Mouse (Mus musculus) myocyte (in vitro differentiated cells): Measurements from ENCODE around the gene Lbp.
A peak's percentile ranks its signal among the peaks of the same experiment; 100 is the strongest.

Source experiments
- MAX ChIP-seq: IDR thresholded peaks from one replicate; pipeline ENCODE4 v1.6.1; 2011; ENCODE audit warnings: low read depth, mild to moderate bottlenecking, control low read depth
- MYOD1 ChIP-seq, 3 experiments: IDR thresholded peaks; one replicate each; pipeline ENCODE4 v1.6.1; 2011; ENCODE audit warnings: control low read depth in 2 of 3, low read depth in 2 of 3, mild to moderate bottlenecking in 2 of 3, moderate library complexity in 1 of 3; ENCODE audit not compliant: insufficient read length in 2 of 3, control insufficient read depth in 1 of 3
- MYOG ChIP-seq, 3 experiments: IDR thresholded peaks; one replicate each; pipeline ENCODE4 v1.6.1; 2011; ENCODE audit warnings: control low read depth in 2 of 3, low read depth in 2 of 3, mild to moderate bottlenecking in 2 of 3; ENCODE audit not compliant: insufficient read length in 2 of 3, control insufficient read depth in 1 of 3, insufficient read depth in 1 of 3
- POLR2A ChIP-seq: IDR thresholded peaks from one replicate; pipeline ENCODE4 v1.6.1; 2011; ENCODE audit warnings: low read depth, mild to moderate bottlenecking, control low read depth, moderate library complexity; ENCODE audit not compliant: insufficient read length
- POLR2AphosphoS2 ChIP-seq: IDR thresholded peaks from one replicate; pipeline ENCODE4 v1.6.1; 2011; ENCODE audit warnings: low read depth, control low read depth; ENCODE audit not compliant: insufficient read length
- SRF ChIP-seq: IDR thresholded peaks from one replicate; pipeline ENCODE4 v1.6.1; 2011; ENCODE audit warnings: low read depth; ENCODE audit not compliant: control insufficient read depth, insufficient read length

GRCm38 (mm10) chr2:158258005-158258418, 48.3 kb upstream of the Lbp start, which contains the start of gene Bpi:
- TF ChIP-seq POLR2A = no peak
- no peak for TF ChIP-seq SRF
- peak in 2 of 3 experiments; percentile 37 to 48 for TF ChIP-seq MYOG (IDR thresholded peaks at IDR 0.05; ENCODE audit: control insufficient read depth in 1 of 3, insufficient read depth in 1 of 3, insufficient read length in 2 of 3, low read depth in 2 of 3)
- no peak for TF ChIP-seq POLR2AphosphoS2
- peak in 2 of 3 experiments; percentile 70 to 87 for TF ChIP-seq MYOD1 (IDR thresholded peaks at IDR 0.05; ENCODE audit: control insufficient read depth in 1 of 3, insufficient read length in 2 of 3, low read depth in 2 of 3)
- TF ChIP-seq MAX = no peak
